7 mouse cellular contexts compared by ENCODE assay signal in genomic region chr8:4252934-4253841, GRCm38 (mm10). TPM values are rescaled to one million over a fixed set of nuclear protein-coding genes. Genes with fewer than 3 reads are reported as not detected.
DNase-seq lines count a peak whose midpoint lies in the region; ATAC-seq lines count a peak whose summit lies in the region.

Gene Snapc2, plus strand, starts transcription at chr8:4253080.

- ATAC-seq in midbrain, embryonic 13.5 days, result peak; percentile 86

- H3K9me3 ChIP-seq in limb, embryonic 10.5 days (replicated peaks), result no peaks in the 10 kb centered on the region
- no peaks in the 10 kb centered on the region for H3K9me3 ChIP-seq in midbrain, embryonic 13.5 days

- H3K27me3 ChIP-seq in limb, embryonic 10.5 days (ENCODE audit: low read depth, poor library complexity, severe bottlenecking), result 0 out of 2 replicates have a peak, but pooled peaks cover 10% of the 10 kb centered on the region
- peaks cover 12% of the 10 kb centered on the region; the same call in 1 of the 2 replicates for H3K27me3 ChIP-seq in midbrain, embryonic 13.5 days

- peak within 1 kb of the TSS; percentile 91 for H3K4me3 ChIP-seq in limb, embryonic 10.5 days
- H3K4me3 ChIP-seq in midbrain, embryonic 13.5 days (replicated peaks), result peak within 1 kb of the TSS; percentile 92

- peak within 1 kb of the TSS; percentile 71 for H3K4me2 ChIP-seq in midbrain, embryonic 13.5 days (replicated peaks)

- peak within 1 kb of the TSS; percentile 91 for H3K9ac ChIP-seq in midbrain, embryonic 13.5 days (replicated peaks)

- DNase-seq in adrenal gland, adult 8-10 months, result peak; percentile 93
- DNase-seq in embryo, embryonic 9.5 days (ENCODE audit: extremely low spot score), result peak; percentile 96
- no peak for DNase-seq in gonadal fat pad, adult 2 months (ENCODE audit: low read depth)
- peak; percentile 94 for DNase-seq in kidney, adult 11 months
- DNase-seq in limb, embryonic 10.5 days (ENCODE audit: low spot score), result peak; percentile 97
- DNase-seq in spleen, adult 12 weeks (ENCODE audit: low spot score), result peak; percentile 96

- under 1% methylated on average over 69 of the region's 69 CpGs for WGBS in limb, embryonic 10.5 days
- WGBS in midbrain, embryonic 13.5 days, result 1% methylated on average over 69 of the region's 69 CpGs

- H3K36me3 ChIP-seq in limb, embryonic 10.5 days, result peaks cover 54% of the 10 kb centered on the region
- H3K36me3 ChIP-seq in midbrain, embryonic 13.5 days, result peaks cover 52% of the 10 kb centered on the region

- peak within 1 kb of the TSS; percentile 95 for H3K27ac ChIP-seq in limb, embryonic 10.5 days
- H3K27ac ChIP-seq in midbrain, embryonic 13.5 days, result peak within 1 kb of the TSS; percentile 92

- H3K4me1 ChIP-seq in limb, embryonic 10.5 days, result peaks cover 53% of the 10 kb centered on the region
- H3K4me1 ChIP-seq in midbrain, embryonic 13.5 days (replicated peaks), result peaks cover 55% of the 10 kb centered on the region

RNA-seq across cellular contexts. Expression of gene Snapc2, which starts in this region (rescaled TPM):
- 10 to 100 TPM; 32.5 to 39.9 (median 35.6) TPM for total RNA-seq in adrenal gland, adult 8-10 months (2022)
- 47.0 and 48.2 TPM in 2 replicates for polyA plus RNA-seq in gonadal fat pad, adult 2 months (2012; rRNA removed)
- polyA plus RNA-seq in limb, embryonic 10.5 days (2016; fragmentation: Nextera tagmentation; extraction: Ambion mirVana), result 70.0 and 72.1 TPM in 2 replicates
- 62.7 and 64.1 TPM in 2 replicates for polyA plus RNA-seq in midbrain, embryonic 13.5 days (2015; fragmentation: Nextera tagmentation; extraction: Ambion mirVana)
